Mouse (Mus musculus) ES-Bruce4 (cell line): ENCODE results near the gene Acbd7.

Experiments
- EP300 ChIP-seq: IDR thresholded peaks from 2 replicates; pipeline ENCODE4 v1.6.1; 2011; ENCODE audit warnings: low read depth, low read length; ENCODE audit not compliant: insufficient read depth
- POLR2A ChIP-seq: IDR thresholded peaks from one replicate; pipeline ENCODE4 v1.8.1; 2011; ENCODE audit warnings: low read length; ENCODE audit not compliant: insufficient read depth

DNA sequence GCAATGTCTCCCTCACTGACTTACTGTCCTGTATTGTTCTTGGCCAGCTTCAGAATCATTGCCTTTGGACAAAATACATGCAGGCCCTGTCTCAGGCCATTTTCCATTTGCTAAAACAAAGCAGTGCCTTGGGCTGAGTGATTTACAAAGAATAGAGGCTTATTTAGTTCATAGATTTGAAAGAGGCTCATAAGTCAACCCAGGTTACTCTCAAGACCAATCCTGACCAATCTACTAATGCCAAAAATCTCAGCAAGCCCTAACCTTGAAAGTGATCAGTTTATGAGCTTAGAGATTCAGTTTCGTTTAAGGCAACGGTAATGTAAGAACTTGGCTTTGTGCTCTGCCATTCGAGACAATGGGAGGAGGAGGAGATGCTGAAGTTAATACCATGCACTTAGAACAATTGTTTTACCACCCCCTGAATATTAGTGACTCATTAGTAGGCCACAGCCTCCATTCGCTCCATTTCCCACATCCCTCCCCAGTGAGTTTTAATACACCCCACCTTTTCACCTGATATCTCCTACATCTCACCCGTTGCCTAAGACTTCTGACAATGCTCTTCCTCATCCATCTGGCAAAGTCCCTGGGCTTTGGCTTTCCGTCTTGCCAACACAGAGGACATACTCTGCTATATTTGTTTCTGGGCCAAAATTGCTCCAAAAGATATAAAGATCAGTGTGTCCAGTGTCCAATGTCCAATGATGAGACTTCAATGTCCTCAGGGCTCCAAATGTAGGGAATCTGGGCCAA is 51.3 kb downstream of the Acbd7 start:
- no peak for TF ChIP-seq EP300
- TF ChIP-seq POLR2A, result no peak
